Mouse (Mus musculus): ENCODE measurements around the gene Resp18. TPM values are rescaled to one million over a fixed set of nuclear protein-coding genes. Genes with fewer than 3 reads are reported as not detected.
A peak's percentile ranks its signal among the peaks of the same experiment; 100 is the strongest.

The Resp18 gene
- polyA plus RNA-seq, 1 experiment from 2014 or later, result not detected

GRCm38 (mm10) chr1:75262969-75263951 lies 15.0 kb downstream of the Resp18 start:
- no peaks in the 10 kb centered on the region for H3K9me3 ChIP-seq
- H3K4me1 ChIP-seq, result no peaks in the 10 kb centered on the region
- no peak overlapping the region for H3K9ac ChIP-seq
- H3K27ac ChIP-seq, result no peak overlapping the region
- WGBS, result 2% methylated on average over 38 of the region's 40 CpGs
- H3K27me3 ChIP-seq, result peaks cover 74% of the 10 kb centered on the region
- no peak overlapping the region for H3K4me2 ChIP-seq (replicated peaks)
- H3K36me3 ChIP-seq, result no peaks in the 10 kb centered on the region
- no peak; the same call in 1 of the 2 replicates for ATAC-seq (ENCODE audit: low FRiP score, low read depth)
- H3K4me3 ChIP-seq, result no peak overlapping the region

GRCm38 (mm10) chr1:75261278-75261677 lies 16.9 kb downstream of the Resp18 start:
- Histone ChIP-seq H3K27ac (no peak overlapping the region), H3K36me3 (no peaks in the 10 kb centered on the region), H3K4me3 (no peak overlapping the region), H3K4me1 (no peaks in the 10 kb centered on the region), H3K4me2 (replicated peaks) (no peak overlapping the region), H3K27me3 (peaks cover 70% of the 10 kb centered on the region), H3K9me3 (no peaks in the 10 kb centered on the region), H3K9ac (no peak overlapping the region)
- ATAC-seq (ENCODE audit: low FRiP score, low read depth), result no peak

DNA sequence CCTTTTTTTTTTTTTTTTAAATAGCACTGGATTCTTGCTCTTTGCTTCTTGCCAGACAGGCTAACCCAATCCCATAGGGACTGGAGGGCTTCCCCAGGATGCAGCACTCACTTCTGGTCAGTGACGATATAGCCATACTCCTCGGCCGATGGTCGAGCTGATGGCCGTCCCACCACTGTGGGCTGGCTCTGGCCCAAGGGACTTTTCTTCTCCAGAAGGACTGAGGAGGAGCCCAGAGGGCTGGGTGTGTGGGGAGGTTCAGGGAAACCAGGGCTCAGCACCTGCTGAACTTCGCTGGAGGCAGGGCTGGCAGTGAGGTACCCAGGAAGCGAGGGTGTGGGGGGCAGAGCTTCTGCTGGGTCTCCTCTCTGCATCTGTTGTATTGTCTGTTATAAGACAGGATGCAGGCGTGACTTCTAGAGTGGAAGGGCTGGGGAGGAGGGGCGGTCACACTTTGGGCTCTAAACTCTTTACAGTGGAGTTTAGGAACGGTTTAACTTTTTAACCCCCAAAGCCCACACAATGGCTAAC lies 22.6 kb downstream of the Resp18 start:
- Histone ChIP-seq H3K36me3 (no peaks in the 10 kb centered on the region), H3K27me3 (peaks cover 25% of the 10 kb centered on the region), H3K9me3 (no peaks in the 10 kb centered on the region), H3K9ac (no peak overlapping the region), H3K4me1 (peaks cover 8% of the 10 kb centered on the region), H3K4me3 (no peak overlapping the region), H3K4me2 (replicated peaks) (no peak overlapping the region), H3K27ac (no peak overlapping the region)
- no peak for ATAC-seq (ENCODE audit: low FRiP score, low read depth)
- WGBS, result 65% methylated on average over 10 of the region's 10 CpGs

GRCm38 (mm10) chr1:75254625-75255013 lies 23.6 kb downstream of the Resp18 start:
- Histone ChIP-seq H3K4me3 (no peak overlapping the region), H3K36me3 (no peaks in the 10 kb centered on the region), H3K9me3 (no peaks in the 10 kb centered on the region), H3K27ac (no peak overlapping the region), H3K27me3 (peaks cover 21% of the 10 kb centered on the region), H3K4me2 (replicated peaks) (no peak overlapping the region), H3K4me1 (peaks cover 8% of the 10 kb centered on the region), H3K9ac (no peak overlapping the region)
- no peak for ATAC-seq (ENCODE audit: low FRiP score, low read depth)
- WGBS, result 82% methylated on average over 8 of the region's 8 CpGs

- 62% methylated on average over 16 of the region's 16 CpGs for WGBS
- no peak for ATAC-seq (ENCODE audit: low FRiP score, low read depth)
- Histone ChIP-seq H3K27ac (no peak overlapping the region), H3K4me2 (replicated peaks) (no peak overlapping the region), H3K4me3 (no peak overlapping the region), H3K36me3 (no peaks in the 10 kb centered on the region), H3K27me3 (peaks cover 21% of the 10 kb centered on the region), H3K9me3 (no peaks in the 10 kb centered on the region), H3K4me1 (peaks cover 8% of the 10 kb centered on the region), H3K9ac (no peak overlapping the region)
These were observed 24.2 kb downstream of the Resp18 start for GRCm38 (mm10) chr1:75253849-75254624.

- Histone ChIP-seq H3K27ac (no peak overlapping the region), H3K36me3 (no peaks in the 10 kb centered on the region), H3K9me3 (no peaks in the 10 kb centered on the region), H3K4me2 (replicated peaks) (no peak overlapping the region), H3K9ac (peak overlapping the region; percentile 19; the same call in 1 of the 2 replicates), H3K27me3 (peaks cover 17% of the 10 kb centered on the region), H3K4me3 (no peak overlapping the region), H3K4me1 (peaks cover 13% of the 10 kb centered on the region)
- WGBS, result 69% methylated on average over 16 of the region's 16 CpGs
- ATAC-seq (ENCODE audit: low FRiP score, low read depth), result no peak
These were observed 25.2 kb downstream of the Resp18 start for GRCm38 (mm10) chr1:75253029-75253428.

DNA sequence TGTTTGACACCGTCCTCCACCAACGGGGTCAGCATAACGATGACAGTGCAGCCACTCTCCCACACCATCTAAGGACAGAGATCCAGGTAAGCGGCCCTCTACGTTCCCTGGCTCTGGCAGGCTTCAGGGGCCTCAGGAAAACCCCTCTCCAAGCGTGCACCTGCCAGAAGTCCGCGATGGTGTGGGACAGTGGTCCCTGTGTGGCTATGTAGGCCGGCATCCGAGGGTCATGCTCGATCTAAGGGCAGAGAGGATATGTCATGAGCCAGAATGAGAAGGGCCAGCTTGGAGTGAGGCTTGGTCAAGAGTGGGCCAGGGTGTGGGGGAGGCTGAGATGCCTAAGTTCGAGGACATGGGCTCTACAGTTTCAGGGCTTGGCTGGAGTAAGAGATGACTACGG lies 25.9 kb downstream of the Resp18 start:
- Histone ChIP-seq H3K4me2 (replicated peaks) (no peak overlapping the region), H3K4me3 (no peak overlapping the region), H3K27ac (no peak overlapping the region), H3K9me3 (no peaks in the 10 kb centered on the region), H3K9ac (0 out of 2 replicates have a peak overlapping the region, but pooled peaks have one; percentile 19), H3K27me3 (peaks cover 13% of the 10 kb centered on the region), H3K36me3 (no peaks in the 10 kb centered on the region), H3K4me1 (peaks cover 18% of the 10 kb centered on the region)
- WGBS, result 64% methylated on average over 13 of the region's 13 CpGs
- no peak for ATAC-seq (ENCODE audit: low FRiP score, low read depth)

GRCm38 (mm10) chr1:75251112-75251970 lies 26.9 kb downstream of the Resp18 start:
- Histone ChIP-seq H3K36me3 (no peaks in the 10 kb centered on the region), H3K27me3 (peaks cover 10% of the 10 kb centered on the region; the same call in 1 of the 2 replicates), H3K27ac (no peak overlapping the region), H3K9me3 (no peaks in the 10 kb centered on the region), H3K9ac (0 out of 2 replicates have a peak overlapping the region, but pooled peaks have one; percentile 43), H3K4me2 (replicated peaks) (peak overlapping the region; percentile 58), H3K4me3 (peak overlapping the region; percentile 26), H3K4me1 (peaks cover 18% of the 10 kb centered on the region)
- 1% methylated on average over 19 of the region's 22 CpGs for WGBS
- ATAC-seq (ENCODE audit: low FRiP score, low read depth), result peak; percentile 25; the same call in 1 of the 2 replicates

GRCm38 (mm10) chr1:75250498-75250897 lies 27.7 kb downstream of the Resp18 start:
- H3K4me3 ChIP-seq, result no peak overlapping the region
- no peak overlapping the region for H3K4me2 ChIP-seq (replicated peaks)
- no peak for ATAC-seq (ENCODE audit: low FRiP score, low read depth)
- WGBS, result 35% methylated on average over 3 of the region's 3 CpGs
- peaks cover 18% of the 10 kb centered on the region for H3K4me1 ChIP-seq
- no peak overlapping the region for H3K27ac ChIP-seq
- peaks cover 10% of the 10 kb centered on the region; the same call in 1 of the 2 replicates for H3K27me3 ChIP-seq
- H3K9ac ChIP-seq, result no peak overlapping the region
- H3K9me3 ChIP-seq, result no peaks in the 10 kb centered on the region
- H3K36me3 ChIP-seq, result no peaks in the 10 kb centered on the region; the same call in 1 of the 2 replicates

DNA sequence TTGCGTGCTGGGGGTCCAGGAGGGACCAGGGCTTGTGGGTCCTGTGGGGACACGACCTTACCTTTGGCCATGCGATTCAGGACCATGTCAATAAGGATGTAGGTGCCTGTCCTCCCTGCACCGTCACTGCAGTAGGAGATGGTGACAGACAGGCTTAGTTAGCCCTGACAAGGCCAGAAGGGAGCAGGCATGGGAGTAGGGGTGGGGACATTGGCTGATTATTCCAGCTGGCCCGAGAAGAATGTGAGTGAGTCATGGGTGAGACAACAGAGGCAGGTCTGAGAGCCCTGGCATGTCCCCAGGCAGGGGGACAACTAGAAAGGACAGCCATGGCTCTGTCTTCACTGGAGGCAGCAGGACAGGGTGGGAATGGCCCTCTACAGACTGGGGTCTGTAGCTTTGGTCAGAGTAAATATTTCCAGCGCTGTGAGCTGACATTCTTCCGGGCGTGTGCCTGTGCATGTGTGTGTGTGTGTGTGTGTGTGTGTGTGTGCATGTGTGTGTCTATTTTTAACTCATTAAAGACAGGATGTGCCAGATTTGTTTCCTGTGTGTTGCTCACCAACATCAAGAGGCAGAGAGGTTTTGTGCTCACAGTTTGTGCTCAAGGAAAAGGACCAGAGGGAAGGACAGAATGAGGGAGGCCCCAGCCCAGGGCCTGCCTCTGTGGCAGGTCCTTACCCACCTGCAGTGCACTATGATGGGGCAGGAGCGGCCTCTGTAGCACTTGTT lies 30.0 kb downstream of the Resp18 start:
- no peak for ATAC-seq (ENCODE audit: low FRiP score, low read depth)
- WGBS, result 49% methylated on average over 9 of the region's 9 CpGs
- Histone ChIP-seq H3K9ac (peak overlapping the region; percentile 13), H3K9me3 (no peaks in the 10 kb centered on the region), H3K27ac (no peak overlapping the region; the same call in 1 of the 2 replicates), H3K4me2 (replicated peaks) (no peak overlapping the region), H3K4me3 (no peak overlapping the region), H3K27me3 (peaks cover 10% of the 10 kb centered on the region; the same call in 1 of the 2 replicates), H3K4me1 (peaks cover 18% of the 10 kb centered on the region), H3K36me3 (peaks cover 13% of the 10 kb centered on the region)
